Mouse (Mus musculus) thymus, postnatal 36 days (tissue): ENCODE results near the gene Pex16.
A peak's percentile ranks its signal among the peaks of the same experiment; 100 is the strongest.
"Not testable (repeated sequence)": the region's sequence is repeated elsewhere in the genome, so short reads cannot be mapped to it uniquely, and the experiment has no call there.

Experiments used
- DNase-seq, 2 experiments: peaks; one replicate each; pipeline ENCODE4 v3.0.0; 2022; ENCODE audit warnings: mixed read lengths in 2 of 2

The Pex16 gene

GRCm38 (mm10) chr2:92388891-92389641 is 14.6 kb downstream of the Pex16 start:
- peak; percentile 51 to 59 for DNase-seq

DNA sequence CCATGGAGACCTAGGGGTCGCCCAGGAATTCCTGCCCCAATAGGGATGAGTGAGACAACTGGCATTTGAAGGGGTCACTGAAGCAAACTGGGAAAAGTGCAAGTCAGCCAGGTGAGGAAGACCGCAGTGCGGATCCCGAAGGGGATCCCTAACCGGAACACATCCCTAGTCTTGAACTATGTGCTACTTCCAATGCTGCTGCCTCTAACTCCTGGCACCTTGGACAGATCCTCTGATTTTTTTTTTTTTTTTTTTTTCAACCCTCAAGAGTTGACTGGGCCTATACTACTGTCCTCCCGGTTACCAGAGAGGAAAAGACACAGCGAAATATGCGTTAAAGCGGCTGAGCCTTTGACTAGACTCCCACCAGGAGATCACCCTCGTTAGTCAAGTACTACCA is 15.2 kb downstream of the Pex16 start:
- no peak for DNase-seq

- no peak for DNase-seq
Observed at GRCm38 (mm10) chr2:92390206-92390930, 15.9 kb downstream of the Pex16 start.

DNA sequence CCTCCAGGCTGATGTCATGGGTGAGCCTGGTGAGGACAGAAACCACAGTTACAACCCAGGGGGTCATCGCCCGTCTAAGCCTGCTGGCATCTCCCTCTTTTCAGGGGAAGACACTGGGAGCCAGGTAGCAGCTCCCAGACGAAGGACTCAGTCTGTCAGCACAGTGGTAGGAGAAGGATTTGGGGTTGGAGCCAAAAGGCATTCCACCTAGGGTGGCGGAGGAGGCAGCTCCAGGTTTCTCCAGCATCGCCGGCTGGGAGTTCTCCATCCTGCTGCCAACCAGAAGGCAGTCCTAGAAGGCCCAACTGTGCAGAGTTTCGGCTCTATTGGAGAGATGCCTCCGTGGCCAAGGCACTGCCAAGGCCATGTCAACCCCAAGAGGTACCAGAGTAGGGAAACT is 16.6 kb downstream of the Pex16 start:
- no peak for DNase-seq

DNA sequence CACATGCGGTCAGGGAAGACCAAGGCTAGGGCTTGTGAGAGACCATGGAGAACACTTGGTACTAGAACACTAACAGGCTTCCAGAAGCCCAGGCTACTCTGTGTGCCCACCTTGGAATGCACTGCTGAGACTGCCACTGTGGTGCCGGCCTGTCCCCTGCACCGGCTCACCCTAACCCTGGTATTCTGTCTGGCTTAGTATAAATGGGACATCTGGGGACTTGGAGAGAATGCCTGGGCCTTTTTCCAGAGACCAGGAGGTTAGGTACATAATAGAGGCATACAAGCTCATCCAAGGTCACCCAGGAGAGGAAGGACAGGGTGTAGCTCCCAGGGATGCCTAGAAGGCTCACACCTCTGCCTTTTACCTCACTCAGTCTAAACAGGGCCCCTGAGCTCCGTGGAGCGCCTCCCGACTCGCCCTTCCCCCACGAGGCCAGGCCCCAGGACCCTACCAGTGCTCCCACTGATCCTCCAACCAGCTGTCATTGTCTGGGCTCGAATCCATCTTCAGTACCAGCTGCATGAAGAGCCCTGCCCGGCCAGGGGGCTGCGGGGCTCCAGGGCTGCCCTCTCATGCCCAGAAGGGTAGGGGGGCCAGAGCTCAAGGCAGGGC is 17.3 kb downstream of the Pex16 start:
- no peak for DNase-seq

DNA sequence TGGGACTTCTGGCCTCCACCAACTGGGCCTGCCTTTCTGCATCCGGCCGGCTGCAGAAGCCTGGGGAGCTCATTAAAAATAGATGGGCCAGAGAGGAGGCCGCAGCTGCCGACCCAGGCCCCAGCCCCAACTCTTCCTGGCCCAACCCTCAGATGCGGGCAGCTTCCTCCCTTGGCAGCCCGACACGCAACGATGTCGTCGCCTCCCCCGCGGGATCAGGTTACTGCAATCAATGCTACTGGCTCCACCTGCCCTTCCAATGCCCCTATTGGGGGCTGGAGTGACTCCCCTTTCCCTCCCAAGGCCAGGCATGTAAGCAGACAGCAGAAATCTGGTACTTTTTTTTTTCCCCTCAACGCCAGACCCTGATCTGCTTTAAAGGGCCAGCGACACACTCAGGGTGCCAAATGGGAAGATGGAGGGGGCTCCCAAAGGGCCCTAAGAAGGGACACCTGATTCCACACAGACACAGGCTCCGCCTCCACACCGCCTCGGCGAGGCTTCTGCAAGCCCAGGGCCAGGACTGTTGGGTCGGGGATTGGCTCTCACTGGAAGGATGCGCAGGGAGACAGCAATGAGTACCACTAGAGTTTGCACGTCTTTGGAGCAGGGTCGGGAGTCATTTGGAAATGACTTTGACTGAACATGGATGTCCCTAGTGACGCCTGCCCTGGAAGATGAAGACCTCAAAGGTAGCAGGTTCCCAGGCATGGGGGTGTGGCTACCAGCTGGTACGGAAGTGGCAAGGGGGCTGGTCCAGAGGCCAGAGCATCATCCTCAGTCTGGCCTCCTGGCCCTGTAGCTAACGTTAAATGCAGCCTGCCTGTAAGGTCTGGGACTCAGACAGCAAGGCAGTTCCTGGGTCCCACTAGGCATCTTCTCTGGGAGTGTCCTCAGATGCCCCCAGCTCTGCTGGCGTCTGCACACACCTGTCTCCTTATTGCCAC is 18.1 kb downstream of the Pex16 start:
- no peak for DNase-seq

DNA sequence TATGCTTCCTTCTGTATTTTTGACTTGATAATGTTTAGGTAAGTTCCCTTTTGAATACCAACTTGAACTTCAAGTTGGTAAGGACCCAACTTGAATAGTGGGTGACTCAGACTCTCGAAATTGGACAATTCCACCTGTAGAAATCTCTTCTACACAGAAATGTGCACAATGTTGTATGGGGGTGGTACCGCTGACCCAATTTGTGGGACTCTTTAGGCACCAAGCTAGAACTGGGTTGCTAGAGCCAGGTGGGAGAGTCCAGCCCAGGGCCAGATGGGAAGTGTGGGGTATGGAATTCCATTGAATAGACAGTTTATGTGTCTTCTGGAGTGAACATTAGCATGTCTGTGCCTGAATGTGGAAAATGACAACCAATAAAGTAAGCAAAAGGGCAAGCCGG is 21.1 kb downstream of the Pex16 start:
- no peak for DNase-seq

DNA sequence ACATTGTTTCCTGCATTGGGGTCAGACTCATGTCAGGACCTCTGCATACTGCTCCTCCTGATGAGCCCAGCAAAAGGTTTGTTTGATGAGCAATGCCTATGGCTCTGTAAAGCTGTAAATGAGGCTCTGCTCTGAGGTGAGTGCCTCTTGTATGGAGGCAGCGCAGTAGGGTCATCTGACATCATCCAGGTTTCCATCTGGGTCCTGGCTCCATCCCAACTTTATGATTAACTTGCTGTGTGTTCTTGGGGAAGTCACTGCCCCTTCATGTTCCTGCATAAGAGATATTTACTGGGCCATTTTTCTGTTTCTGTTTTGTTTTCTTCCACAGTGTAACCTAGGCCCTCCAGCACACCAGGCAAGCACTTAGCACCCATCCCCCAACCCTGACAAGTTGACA is 23.0 kb downstream of the Pex16 start:
- DNase-seq, result no peak

DNA sequence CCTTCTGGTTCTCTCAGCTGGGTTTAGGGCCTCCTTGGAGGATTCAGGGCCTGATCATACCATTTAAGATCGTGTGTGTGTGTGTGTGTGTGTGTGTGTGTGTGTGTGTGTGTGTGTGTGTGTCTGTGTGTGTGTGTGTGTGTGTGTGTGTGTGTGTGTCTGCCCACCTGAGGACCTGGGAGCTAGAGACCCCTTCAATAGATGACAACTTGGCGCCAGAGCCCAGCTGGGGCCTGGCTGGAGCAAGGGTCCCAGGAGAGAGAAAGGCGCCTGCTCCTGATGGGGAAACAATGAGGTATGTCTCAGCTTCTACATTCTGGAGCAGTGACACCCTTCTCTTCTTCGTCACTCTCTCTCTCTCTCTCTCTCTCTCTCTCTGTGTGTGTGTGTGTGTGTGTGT is 25.4 kb downstream of the Pex16 start:
- DNase-seq, result not testable (repeated sequence)

DNA sequence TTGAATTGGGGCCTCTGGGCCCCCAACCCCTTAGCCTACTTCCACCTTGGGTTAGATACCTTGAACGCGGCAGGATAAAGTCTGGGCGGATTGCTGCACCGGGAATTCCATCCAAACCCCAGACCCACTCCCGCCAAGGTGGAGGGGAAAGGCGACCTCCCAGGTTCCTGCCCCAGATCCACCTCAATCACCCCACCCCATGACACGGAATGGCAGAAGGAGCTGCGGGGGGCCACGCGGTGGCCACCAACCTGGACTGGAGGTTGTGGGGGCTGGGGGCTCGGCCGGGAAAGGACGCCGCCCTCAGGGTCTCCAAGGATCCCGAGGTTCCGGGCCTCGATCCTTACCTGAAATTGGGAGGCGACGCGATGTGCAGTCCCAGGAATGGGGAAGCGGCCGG is 26.2 kb downstream of the Pex16 start:
- no peak for DNase-seq

- DNase-seq, result no peak
Observed at GRCm38 (mm10) chr2:92401091-92401561, 26.6 kb downstream of the Pex16 start, which contains the start of gene Mapk8ip1. TSS of gene Mapk8ip1 (minus strand) at chr2:92401263.

DNA sequence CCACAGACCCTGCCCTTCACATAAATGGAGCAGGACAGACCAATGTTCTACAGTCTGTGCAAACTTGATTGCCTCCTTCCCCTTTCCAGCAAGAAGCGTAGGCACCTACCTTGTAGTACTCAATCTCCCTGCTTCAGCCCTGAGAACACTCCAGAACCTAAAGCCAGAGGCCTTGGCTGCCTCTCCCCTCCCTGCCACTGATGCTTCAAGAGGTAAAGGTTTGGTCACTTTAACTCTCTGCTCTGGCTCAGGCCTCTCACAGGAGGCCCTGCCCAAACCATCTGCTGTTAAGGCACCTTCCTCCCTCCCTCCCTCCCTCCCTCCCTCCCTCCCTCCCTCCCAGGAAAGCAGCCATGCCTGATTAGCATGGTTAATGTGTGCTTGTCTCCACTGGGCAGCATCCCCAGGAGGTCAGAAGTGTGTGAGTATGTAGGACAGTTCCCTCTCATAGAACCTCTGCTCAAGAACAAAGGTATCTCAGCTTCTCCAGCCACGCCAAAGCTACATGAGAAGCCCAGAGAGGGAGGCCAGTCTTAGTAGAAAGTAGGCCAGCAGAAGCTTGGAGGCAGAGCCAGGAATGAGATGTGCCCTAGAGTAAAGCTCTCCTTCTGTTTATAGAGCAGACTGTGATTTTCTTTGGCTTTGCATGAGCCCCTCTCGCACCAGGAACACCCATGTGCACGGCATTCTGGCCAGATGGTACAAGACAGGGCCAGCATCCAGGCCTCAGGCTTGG is 28.3 kb downstream of the Pex16 start:
- no peak for DNase-seq

GRCm38 (mm10) chr2:92403776-92404319 is 29.4 kb downstream of the Pex16 start:
- DNase-seq, result no peak

DNA sequence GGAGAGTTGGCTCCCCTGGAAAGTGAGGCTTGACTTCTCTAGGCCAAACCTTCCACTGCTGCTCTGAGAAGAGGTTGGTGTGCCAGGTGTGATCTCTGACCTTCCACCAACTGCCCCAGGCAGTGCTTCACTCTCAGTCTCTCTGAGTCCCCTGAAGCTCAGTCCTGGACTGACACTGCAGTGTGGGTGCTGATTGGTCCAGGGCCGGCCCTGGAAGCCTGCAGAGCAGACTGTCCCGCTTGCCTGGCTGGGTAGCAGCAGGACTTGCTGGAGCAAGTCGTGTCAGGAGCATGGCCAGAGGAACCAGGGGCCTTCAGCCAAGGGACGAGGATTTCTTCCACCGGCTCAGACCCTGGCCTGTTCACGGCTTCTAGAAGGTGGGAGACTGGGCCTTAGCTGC is 30.3 kb downstream of the Pex16 start:
- DNase-seq, result no peak

GRCm38 (mm10) chr2:92405687-92406086 is 31.2 kb downstream of the Pex16 start:
- DNase-seq, result no peak

GRCm38 (mm10) chr2:92408309-92409045 is 34.0 kb downstream of the Pex16 start:
- no peak for DNase-seq

DNA sequence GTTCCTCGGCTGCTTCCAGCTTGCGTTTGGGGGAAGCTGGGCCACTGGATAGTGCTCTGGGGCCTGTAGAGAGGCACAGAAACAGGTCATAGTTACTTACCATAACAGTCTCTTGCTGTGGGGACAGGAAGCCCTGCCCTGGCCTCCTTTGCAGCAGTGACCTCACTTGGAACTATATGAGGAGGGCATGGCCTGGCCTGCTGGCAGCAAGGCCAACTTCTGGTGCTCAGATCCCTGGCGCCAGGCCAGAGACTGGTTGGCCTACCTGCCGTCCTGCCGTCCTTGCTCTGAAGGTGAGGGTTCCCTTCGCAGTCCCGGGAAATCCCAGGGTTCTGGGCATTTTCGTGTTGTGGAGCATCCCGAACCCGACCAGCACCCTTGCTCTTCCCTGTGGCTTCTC is 37.2 kb downstream of the Pex16 start:
- no peak for DNase-seq

GRCm38 (mm10) chr2:92421723-92422387 is 47.4 kb downstream of the Pex16 start:
- DNase-seq, result no peak

GRCm38 (mm10) chr2:92422388-92423135 is 48.1 kb downstream of the Pex16 start:
- DNase-seq, result no peak

DNA sequence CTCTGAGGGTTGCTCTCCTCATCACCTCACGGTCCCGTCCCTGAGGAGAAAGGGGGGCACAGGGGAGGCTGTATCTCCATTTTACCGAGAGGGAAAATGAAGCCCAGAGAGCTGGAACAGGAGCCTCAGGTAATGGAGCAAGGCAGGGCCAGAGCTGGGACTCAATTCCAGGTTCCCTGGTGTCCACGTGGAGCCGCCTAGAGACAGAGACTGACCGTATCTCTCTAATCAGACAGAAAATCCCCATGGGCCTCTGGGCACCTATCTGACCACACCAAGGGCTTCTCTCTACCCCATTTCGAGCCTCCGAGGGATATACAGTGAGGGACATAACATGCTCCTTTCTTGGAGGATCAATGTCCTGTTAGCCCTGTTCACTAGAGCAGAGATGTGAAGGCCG is 48.7 kb downstream of the Pex16 start:
- no peak for DNase-seq
